Mouse (Mus musculus) CD4-positive helper T cell, adult 2 months (primary cell): ENCODE data around the gene Rdm1.
"Not testable (repeated sequence)": the region's sequence is repeated elsewhere in the genome, so short reads cannot be mapped to it uniquely, and the experiment has no call there.

Source experiments
- DNase-seq: peaks from one replicate; pipeline ENCODE4 v3.0.0-alpha.2; 2012; ENCODE audit warnings: low read depth, missing footprints, low spot score

Rdm1 gene

GRCm38 (mm10) chr11:101626995-101627856 is at the start of gene Rdm1:
Gene Rdm1 (plus strand): TSS chr11:101627195.
- peak; percentile 89 for DNase-seq

- no peak for DNase-seq
Observed at GRCm38 (mm10) chr11:101581081-101581764, 45.8 kb upstream of the Rdm1 start.

- peak; percentile 83 for DNase-seq
Observed at GRCm38 (mm10) chr11:101582054-101583035, 44.6 kb upstream of the Rdm1 start, which contains the start of gene Tmem106a. Gene Tmem106a (plus strand): TSS chr11:101582242.

GRCm38 (mm10) chr11:101583205-101583604 is 43.8 kb upstream of the Rdm1 start:
- DNase-seq, result no peak

- not testable (repeated sequence) for DNase-seq
Observed at GRCm38 (mm10) chr11:101585031-101585430, 42.0 kb upstream of the Rdm1 start.

- no peak for DNase-seq
Observed at GRCm38 (mm10) chr11:101585805-101586204, 41.2 kb upstream of the Rdm1 start.

GRCm38 (mm10) chr11:101587676-101588075 is 39.3 kb upstream of the Rdm1 start:
- no peak for DNase-seq

- no peak for DNase-seq
Observed at GRCm38 (mm10) chr11:101588868-101589267, 38.1 kb upstream of the Rdm1 start.

- DNase-seq, result peak; percentile 70
Observed at GRCm38 (mm10) chr11:101589444-101589843, 37.6 kb upstream of the Rdm1 start.

GRCm38 (mm10) chr11:101589989-101590624 is 36.9 kb upstream of the Rdm1 start:
- no peak for DNase-seq

GRCm38 (mm10) chr11:101599156-101599555 is 27.8 kb upstream of the Rdm1 start, which contains the start of gene Gm11634:
Gene Gm11634 (minus strand): TSS chr11:101599256.
- no peak for DNase-seq

GRCm38 (mm10) chr11:101602491-101602890 is 24.5 kb upstream of the Rdm1 start:
- peak; percentile 67 for DNase-seq

GRCm38 (mm10) chr11:101604116-101604515 is 22.9 kb upstream of the Rdm1 start:
- DNase-seq, result no peak

GRCm38 (mm10) chr11:101604531-101605453 is 22.2 kb upstream of the Rdm1 start:
- peak; percentile 79 for DNase-seq

GRCm38 (mm10) chr11:101607134-101607533 is 19.9 kb upstream of the Rdm1 start:
- not testable (repeated sequence) for DNase-seq

GRCm38 (mm10) chr11:101610445-101610844 is 16.6 kb upstream of the Rdm1 start:
- DNase-seq, result no peak

GRCm38 (mm10) chr11:101613596-101613995 is 13.4 kb upstream of the Rdm1 start:
- DNase-seq, result no peak

GRCm38 (mm10) chr11:101614116-101614515 is 12.9 kb upstream of the Rdm1 start:
- DNase-seq, result no peak

- DNase-seq, result no peak
Observed at GRCm38 (mm10) chr11:101615380-101615779, 11.6 kb upstream of the Rdm1 start.

- no peak for DNase-seq
Observed at GRCm38 (mm10) chr11:101616104-101616503, 10.9 kb upstream of the Rdm1 start.
